Mouse (Mus musculus) C2C12 (cell line): ENCODE results near the gene Ece1. TPM values are rescaled to one million over a fixed set of nuclear protein-coding genes. Genes with fewer than 3 reads are reported as not detected.

Experiments used
- H3K27me3 ChIP-seq: one replicate; pipeline ENCODE4 v1.6.1; 2011; ENCODE audit not compliant: control insufficient read depth, insufficient read depth, insufficient read length
- H3K36me3 ChIP-seq: one replicate; pipeline ENCODE4 v1.6.1; 2011; ENCODE audit not compliant: control insufficient read depth, insufficient read depth
- H3K4me3 ChIP-seq: one replicate; pipeline ENCODE4 v1.5.1; 2011; ENCODE audit warnings: mild to moderate bottlenecking, control low read depth; ENCODE audit not compliant: poor library complexity, insufficient read depth, severe bottlenecking
- H3K79me2 ChIP-seq: one replicate; pipeline ENCODE4 v1.6.1; 2011; ENCODE audit not compliant: control insufficient read depth, insufficient read depth
- H3K79me3 ChIP-seq: one replicate; pipeline ENCODE4 v1.6.1; 2011; ENCODE audit warnings: low read depth, control low read depth
- H3ac ChIP-seq: one replicate; pipeline ENCODE3; 2011; ENCODE audit warnings: low read depth; ENCODE audit not compliant: control insufficient read depth, insufficient read length
- CEBPB ChIP-seq: IDR thresholded peaks from one replicate; pipeline ENCODE4 v1.6.1; 2011; ENCODE audit warnings: low read depth, mild to moderate bottlenecking, control low read depth, moderate library complexity
- CTCF ChIP-seq: IDR thresholded peaks from one replicate; pipeline ENCODE4 v1.5.1; 2011; ENCODE audit not compliant: control insufficient read depth, insufficient read depth, insufficient read length
- FOSL1 ChIP-seq: IDR thresholded peaks from one replicate; pipeline ENCODE4 v1.8.0; 2011; ENCODE audit warnings: mild to moderate bottlenecking, low read length; ENCODE audit not compliant: poor library complexity, insufficient read depth, severe bottlenecking
- MAX ChIP-seq: IDR thresholded peaks from one replicate; pipeline ENCODE4 v1.6.1; 2011; ENCODE audit warnings: mild to moderate bottlenecking, control low read depth
- MYOD1 ChIP-seq: IDR thresholded peaks from one replicate; pipeline ENCODE4 v1.6.1; 2011; ENCODE audit warnings: low read depth; ENCODE audit not compliant: control insufficient read depth, insufficient read length
- MYOG ChIP-seq: IDR thresholded peaks from one replicate; pipeline ENCODE4 v1.6.1; 2011; ENCODE audit not compliant: control insufficient read depth, insufficient read length; ENCODE audit errors: extremely low read depth
- USF1 ChIP-seq: IDR thresholded peaks from one replicate; pipeline ENCODE4 v1.6.1; 2011; ENCODE audit warnings: low read depth, mild to moderate bottlenecking, control low read depth, moderate library complexity
- polyA plus RNA-seq: library from polyadenylated mRNA; unstranded; fragments of >200 nt; fragmentation: generic; extraction: Trizol; gene quantifications from one replicate; pipeline ENCODE4 v1.2.1, GENCODE M21; 2012; ENCODE audit warnings: missing spikeins

The Ece1 gene
- polyA plus RNA-seq, 1 experiment = 198 TPM

DNA sequence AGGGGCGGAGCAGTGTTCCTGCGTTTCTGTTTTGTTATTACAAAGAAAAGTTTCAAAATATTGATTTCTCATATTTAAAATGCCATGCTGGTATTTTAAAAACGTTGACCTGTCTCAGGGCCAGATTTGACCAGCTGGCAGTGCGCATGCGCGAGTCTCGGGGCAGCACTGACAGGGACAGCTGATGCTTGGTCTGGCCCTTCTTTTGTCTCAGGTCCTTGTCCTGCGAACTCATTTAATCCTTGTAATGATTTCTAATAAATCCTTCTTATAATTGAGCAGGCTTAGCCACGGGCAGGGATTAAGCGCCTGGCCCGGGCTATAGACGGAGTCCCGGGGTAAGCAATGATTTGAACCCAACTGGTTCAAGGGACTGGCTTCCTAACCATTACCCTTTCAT lies 40.2 kb downstream of the Ece1 start:
- H3K79me3 ChIP-seq = no peaks in the 10 kb centered on the region
- no peaks in the 10 kb centered on the region for H3K36me3 ChIP-seq
- H3K79me2 ChIP-seq = peaks cover 8% of the 10 kb centered on the region
- no peak for TF ChIP-seq MYOD1
- no peak for TF ChIP-seq MYOG
- no peak for TF ChIP-seq CEBPB
- TF ChIP-seq USF1 = no peak
- no peak for TF ChIP-seq MAX
- TF ChIP-seq CTCF = no peak
- no peak for TF ChIP-seq FOSL1
- no peaks in the 10 kb centered on the region for H3K27me3 ChIP-seq
- H3K4me3 ChIP-seq = no peak overlapping the region
- no peak overlapping the region for H3ac ChIP-seq

- peaks cover 5% of the 10 kb centered on the region for H3K79me2 ChIP-seq
- no peaks in the 10 kb centered on the region for H3K79me3 ChIP-seq
- no peak for TF ChIP-seq CEBPB
- no peak for TF ChIP-seq MAX
- no peak for TF ChIP-seq USF1
- TF ChIP-seq MYOG = no peak
- TF ChIP-seq FOSL1 = no peak
- no peak for TF ChIP-seq MYOD1
- no peak for TF ChIP-seq CTCF
- no peak overlapping the region for H3ac ChIP-seq
- H3K36me3 ChIP-seq = no peaks in the 10 kb centered on the region
- no peak overlapping the region for H3K4me3 ChIP-seq
- no peaks in the 10 kb centered on the region for H3K27me3 ChIP-seq
Measured at GRCm38 (mm10) chr4:137902873-137903272, 40.8 kb downstream of the Ece1 start.

DNA sequence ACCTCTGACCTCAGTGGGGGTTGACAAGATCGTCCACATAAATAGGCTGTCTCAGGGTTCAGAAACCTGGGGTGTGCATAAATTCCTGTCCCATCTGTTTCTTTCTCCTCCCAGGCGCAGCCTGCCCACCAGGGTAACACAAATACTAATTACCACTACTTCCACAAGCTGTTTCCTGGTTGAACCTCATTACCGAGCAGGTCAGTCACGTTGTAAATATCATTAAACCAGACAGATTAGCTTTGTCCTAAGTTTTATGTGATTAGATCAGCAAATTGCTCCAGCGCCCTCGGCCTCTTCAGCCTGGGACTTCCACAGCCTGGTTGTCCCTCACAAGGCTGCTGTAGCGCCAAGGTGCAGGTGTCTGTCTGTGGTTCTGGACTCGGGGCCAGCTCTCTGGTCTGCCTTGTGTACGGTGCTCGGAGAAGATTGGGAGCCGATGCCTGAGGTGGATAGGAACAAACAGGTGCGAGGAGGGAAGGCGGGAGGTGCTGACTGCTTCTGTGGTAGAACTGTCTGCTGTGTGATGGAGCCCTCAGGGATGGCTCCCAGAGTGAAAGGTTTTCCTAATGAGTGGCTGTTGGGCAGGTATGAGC lies 43.0 kb downstream of the Ece1 start:
- Histone ChIP-seq H3K4me3 (no peak overlapping the region), H3K36me3 (no peaks in the 10 kb centered on the region), H3K79me3 (no peaks in the 10 kb centered on the region), H3ac (no peak overlapping the region), H3K79me2 (no peaks in the 10 kb centered on the region), H3K27me3 (no peaks in the 10 kb centered on the region)
- TF ChIP-seq CEBPB (no peak), USF1 (no peak), FOSL1 (no peak), MYOD1 (no peak), MYOG (no peak), CTCF (no peak)

- Histone ChIP-seq H3K79me3 (peaks cover 2% of the 10 kb centered on the region), H3K27me3 (no peaks in the 10 kb centered on the region), H3ac (no peak overlapping the region), H3K4me3 (no peak overlapping the region), H3K36me3 (no peaks in the 10 kb centered on the region), H3K79me2 (no peaks in the 10 kb centered on the region)
- TF ChIP-seq CEBPB = no peak
- TF ChIP-seq CTCF = no peak
- TF ChIP-seq MYOD1 = no peak
- no peak for TF ChIP-seq MAX
- no peak for TF ChIP-seq FOSL1
- TF ChIP-seq USF1 = no peak
- no peak for TF ChIP-seq MYOG
Measured at GRCm38 (mm10) chr4:137907979-137908378, 45.9 kb downstream of the Ece1 start.

- Histone ChIP-seq H3ac (no peak overlapping the region), H3K4me3 (no peak overlapping the region), H3K27me3 (no peaks in the 10 kb centered on the region), H3K36me3 (no peaks in the 10 kb centered on the region), H3K79me3 (peaks cover 2% of the 10 kb centered on the region), H3K79me2 (no peaks in the 10 kb centered on the region)
- no peak for TF ChIP-seq CTCF
- TF ChIP-seq MYOD1 = no peak
- no peak for TF ChIP-seq USF1
- TF ChIP-seq MYOG = no peak
- TF ChIP-seq CEBPB = no peak
- no peak for TF ChIP-seq FOSL1
- no peak for TF ChIP-seq MAX
Measured at GRCm38 (mm10) chr4:137908489-137908888, 46.5 kb downstream of the Ece1 start.

DNA sequence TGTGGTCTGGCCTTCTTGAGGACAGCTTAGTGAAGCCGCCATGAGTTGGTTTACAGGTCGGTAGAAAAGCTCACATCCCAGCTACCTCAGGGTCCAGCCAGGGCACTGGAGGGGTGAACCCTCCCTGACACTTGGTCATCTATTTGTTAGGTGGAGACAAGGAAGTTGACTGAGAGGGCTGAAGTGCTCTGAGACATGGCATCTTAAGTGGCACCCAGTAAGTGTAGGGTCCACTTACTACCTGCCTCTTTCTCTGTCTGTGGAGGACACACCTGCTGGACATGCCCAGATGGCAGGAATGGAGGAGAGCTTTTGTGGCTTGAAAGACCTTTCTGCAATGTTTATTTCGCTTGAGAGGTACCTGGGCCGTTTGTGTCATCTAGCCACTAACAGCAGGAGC lies 46.9 kb downstream of the Ece1 start:
- no peak overlapping the region for H3K4me3 ChIP-seq
- no peaks in the 10 kb centered on the region for H3K36me3 ChIP-seq
- H3K27me3 ChIP-seq = no peaks in the 10 kb centered on the region
- peaks cover 2% of the 10 kb centered on the region for H3K79me3 ChIP-seq
- H3ac ChIP-seq = no peak overlapping the region
- TF ChIP-seq CEBPB (no peak), USF1 (no peak), MAX (no peak), FOSL1 (no peak), MYOD1 (no peak), CTCF (no peak), MYOG (no peak)
- H3K79me2 ChIP-seq = no peaks in the 10 kb centered on the region
